Mouse (Mus musculus): ENCODE measurements around the gene Gm20532. TPM values are rescaled to one million over a fixed set of nuclear protein-coding genes. Genes with fewer than 3 reads are reported as not detected.

The Gm20532 gene
- polyA plus RNA-seq, 1 experiment from 2014 or later = not detected

DNA sequence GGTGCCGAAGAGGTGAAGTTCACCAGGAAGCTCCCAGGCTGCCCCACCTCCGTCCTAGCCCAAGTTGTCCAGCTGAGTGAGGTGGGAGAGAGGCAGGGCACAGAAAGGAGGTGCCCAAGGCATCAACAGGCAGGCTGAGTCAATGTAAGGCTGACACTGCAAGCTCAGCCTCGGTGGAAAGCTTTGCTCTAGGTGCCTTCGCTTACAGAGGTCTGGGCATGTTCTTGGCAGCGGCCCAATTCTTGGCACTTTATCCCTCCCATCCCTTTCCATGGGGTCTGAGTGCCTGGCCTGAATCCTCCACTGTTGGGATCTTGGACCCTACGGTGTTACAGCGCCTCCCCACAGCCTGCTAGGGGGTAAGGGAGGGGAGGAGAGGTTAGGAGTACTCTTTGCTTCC is 3.7 kb upstream of the Gm20532 start:
- in situ Hi-C loops (cut with MboI; ENCODE audit: low pct_unique_long_range_greater_than_20kb) = no loop called here

DNA sequence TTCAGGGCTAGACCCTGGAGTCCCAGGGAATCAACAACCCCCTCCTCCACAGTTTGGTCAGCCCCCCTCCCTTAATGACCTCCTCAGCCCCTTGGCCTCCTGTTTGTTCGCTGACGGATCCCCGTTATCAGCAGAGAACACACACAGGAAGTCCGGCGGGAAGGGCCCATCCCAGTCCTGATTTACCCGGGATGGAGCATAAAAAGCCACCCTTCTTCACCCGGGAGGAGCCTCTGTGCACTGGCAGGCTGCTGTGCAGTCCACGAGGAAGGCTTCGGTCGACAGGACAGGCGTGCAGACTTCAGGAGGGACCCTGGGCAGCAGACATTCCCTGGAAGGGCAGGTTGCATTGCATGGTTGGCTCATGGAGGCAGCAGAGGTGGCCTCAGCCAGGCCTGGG is 2.8 kb upstream of the Gm20532 start:
- in situ Hi-C loops (cut with MboI; ENCODE audit: low pct_unique_long_range_greater_than_20kb) = no loop called here
- ATAC-seq (no peak), DNase-seq (ENCODE audit: low read depth, low spot score) (no peak)
- ChIA-PET POLR2A (no interaction called here), CTCF (no interaction called here)
- H3K27me3 ChIP-seq = no peaks in the 10 kb centered on the region
- no peak for TF ChIP-seq CTCF (IDR thresholded peaks at IDR 0.05)

More for the DNA sequence above, 3.7 kb upstream of the Gm20532 start:
- no peak for DNase-seq (ENCODE audit: low read depth, low spot score)
- ChIA-PET CTCF (interaction anchor here (0.8 kb wide), 1 partner anchor 11 kb away, joined by 4 read pairs; no protein-coding TSS in a partner anchor), POLR2A (no interaction called here)
- no peak for TF ChIP-seq CTCF (IDR thresholded peaks at IDR 0.05)
- H3K27me3 ChIP-seq = no peaks in the 10 kb centered on the region
- ATAC-seq = no peak

DNA sequence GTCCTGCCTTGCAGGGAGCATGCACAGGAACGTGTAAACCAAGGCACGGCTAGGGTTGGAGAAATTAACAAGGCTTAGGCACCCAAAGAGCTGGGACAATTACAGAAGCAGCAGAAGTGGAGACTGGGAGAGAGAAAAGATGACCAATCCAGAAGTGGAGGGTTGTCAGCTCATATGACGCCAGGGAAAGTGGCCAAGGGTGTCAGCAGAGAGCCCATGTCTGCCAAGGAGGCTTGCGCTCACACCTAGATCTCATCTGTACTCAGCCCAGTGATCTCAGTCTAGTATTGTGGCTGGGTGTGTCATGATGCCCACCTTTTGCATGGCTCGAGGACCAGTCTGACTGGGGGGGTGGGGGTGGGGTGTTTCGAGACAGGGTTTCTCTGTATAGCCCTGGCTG is 726 bp upstream of the Gm20532 start:
- POLR2A ChIA-PET = no interaction called here
- in situ Hi-C loops (cut with MboI; ENCODE audit: low pct_unique_long_range_greater_than_20kb) = no loop called here
- no peaks in the 10 kb centered on the region for H3K27me3 ChIP-seq
- ATAC-seq (no peak), DNase-seq (ENCODE audit: low read depth, low spot score) (no peak)
- CTCF ChIA-PET = interaction anchor here (1.2 kb wide), 1 partner anchor 24 kb away, joined by 3 read pairs; no protein-coding TSS in a partner anchor
- TF ChIP-seq CTCF (IDR thresholded peaks at IDR 0.05) = no peak

DNA sequence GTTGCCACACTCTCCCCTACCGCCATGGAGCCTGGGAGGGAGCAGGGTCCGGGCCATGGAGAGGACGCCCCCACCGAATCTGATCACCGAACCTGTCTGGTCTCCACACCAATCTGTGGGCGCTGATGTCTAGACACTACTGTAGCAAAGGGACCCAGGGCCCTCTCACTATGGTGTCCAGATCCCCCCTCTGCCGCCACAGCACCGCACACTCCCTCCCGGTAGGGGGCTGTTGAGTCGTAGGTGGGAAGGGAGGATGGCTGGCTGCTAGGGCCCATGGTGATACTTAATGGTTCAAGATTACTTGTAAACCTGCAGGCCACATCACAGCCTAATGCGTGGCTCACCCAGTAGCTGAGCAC is 586 bp downstream of the Gm20532 start:
- ATAC-seq = no peak
- no peaks in the 10 kb centered on the region for H3K27me3 ChIP-seq
- in situ Hi-C loops (cut with MboI; ENCODE audit: low pct_unique_long_range_greater_than_20kb) = no loop called here
- DNase-seq (ENCODE audit: low read depth, low spot score) = no peak
- ChIA-PET CTCF (interaction anchor here (1.5 kb wide), 1 partner anchor 9 kb away, joined by 3 read pairs; no protein-coding TSS in a partner anchor), POLR2A (no interaction called here)
- no peak for TF ChIP-seq CTCF (IDR thresholded peaks at IDR 0.05)

DNA sequence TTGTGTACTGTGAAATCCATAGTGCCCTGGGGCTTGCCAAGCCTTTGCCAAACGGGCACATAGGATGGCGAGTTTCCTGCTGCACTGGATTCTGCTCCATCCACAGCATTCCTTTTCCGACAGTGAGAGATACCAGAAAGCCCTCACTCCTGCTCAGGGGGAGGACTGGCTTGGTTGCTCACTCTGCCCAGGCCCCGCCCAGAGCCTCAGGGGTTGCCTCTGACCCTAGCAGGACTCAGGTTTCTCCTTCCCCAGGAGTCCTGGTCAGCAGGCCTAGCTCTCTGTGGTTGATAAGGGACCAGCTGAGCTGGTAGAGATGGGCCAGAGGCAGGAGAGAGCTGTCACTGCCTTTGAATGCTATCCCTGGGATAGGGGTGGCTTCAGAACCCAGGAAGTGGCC is 2.1 kb downstream of the Gm20532 start:
- no peak for TF ChIP-seq CTCF (IDR thresholded peaks at IDR 0.05)
- in situ Hi-C loops (cut with MboI; ENCODE audit: low pct_unique_long_range_greater_than_20kb) = no loop called here
- no peak for DNase-seq (ENCODE audit: low read depth, low spot score)
- ChIA-PET CTCF (no interaction called here), POLR2A (no interaction called here)
- ATAC-seq = no peak
- no peaks in the 10 kb centered on the region for H3K27me3 ChIP-seq

DNA sequence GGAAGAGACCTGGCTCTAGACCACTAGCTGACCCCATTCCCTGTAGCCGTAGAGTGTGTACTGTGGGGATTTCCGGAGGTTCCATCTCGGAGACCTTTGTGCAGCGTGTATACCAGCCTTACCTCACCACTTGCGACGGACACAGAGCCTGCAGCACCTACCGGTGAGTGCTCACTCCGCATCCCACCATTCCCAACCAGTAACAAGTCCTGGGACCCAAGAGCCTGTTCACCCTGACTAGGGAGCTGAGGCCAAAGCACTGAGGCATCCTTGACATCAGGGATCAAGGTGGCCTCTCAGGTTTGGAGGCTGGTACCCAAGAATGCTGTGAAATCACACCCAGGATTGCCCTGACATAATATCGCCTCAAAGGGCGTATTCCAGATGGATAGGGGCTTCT is 2.8 kb downstream of the Gm20532 start:
- CTCF ChIA-PET = no interaction called here
- no peak for ATAC-seq

DNA sequence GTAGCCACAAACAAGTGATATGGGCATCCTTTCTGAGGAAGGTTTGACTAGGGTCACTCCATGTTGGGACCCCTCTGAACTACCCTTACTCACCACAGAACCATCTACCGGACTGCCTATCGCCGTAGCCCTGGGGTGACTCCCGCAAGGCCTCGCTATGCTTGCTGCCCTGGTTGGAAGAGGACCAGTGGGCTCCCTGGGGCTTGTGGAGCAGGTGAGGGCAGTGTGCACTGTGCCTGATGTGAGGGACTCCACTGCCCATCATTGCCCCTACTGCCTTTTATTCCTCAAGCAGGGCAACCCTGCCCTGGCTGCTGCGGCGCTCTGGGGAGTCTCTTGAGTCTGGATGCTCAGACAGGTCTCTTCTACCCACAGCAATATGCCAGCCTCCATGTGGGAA is 3.8 kb downstream of the Gm20532 start:
- ATAC-seq = no peak

More for the DNA sequence above, 2.8 kb downstream of the Gm20532 start:
- POLR2A ChIA-PET = no interaction called here
- no peaks in the 10 kb centered on the region for H3K27me3 ChIP-seq
- no peak for DNase-seq (ENCODE audit: low read depth, low spot score)
- in situ Hi-C loops (cut with MboI; ENCODE audit: low pct_unique_long_range_greater_than_20kb) = no loop called here
- no peak for TF ChIP-seq CTCF (IDR thresholded peaks at IDR 0.05)

DNA sequence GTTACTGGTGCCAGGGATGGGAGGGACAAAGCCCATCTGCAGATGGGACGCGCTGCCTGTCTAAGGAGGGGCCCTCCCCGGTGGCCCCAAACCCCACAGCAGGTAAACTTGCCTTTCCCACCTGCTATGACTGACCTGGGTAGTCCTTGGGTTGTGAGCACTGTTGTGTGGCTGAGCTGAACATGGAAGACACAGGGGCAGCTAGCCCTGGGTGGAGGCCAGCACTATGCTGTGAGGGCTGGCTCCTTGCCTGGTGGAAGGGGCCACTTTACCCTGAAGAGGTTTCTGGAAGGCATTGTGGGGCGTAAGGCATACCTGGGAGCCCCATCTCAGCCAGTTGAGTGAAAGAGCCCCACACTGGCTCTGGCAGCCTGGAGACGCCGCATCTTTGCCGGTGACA is 4.5 kb downstream of the Gm20532 start:
- ATAC-seq = no peak
- in situ Hi-C loops (cut with MboI; ENCODE audit: low pct_unique_long_range_greater_than_20kb) = no loop called here

More for the DNA sequence above, 3.8 kb downstream of the Gm20532 start:
- in situ Hi-C loops (cut with MboI; ENCODE audit: low pct_unique_long_range_greater_than_20kb) = no loop called here
- ChIA-PET POLR2A (no interaction called here), CTCF (no interaction called here)
- DNase-seq (ENCODE audit: low read depth, low spot score) = no peak
- H3K27me3 ChIP-seq = no peaks in the 10 kb centered on the region
- TF ChIP-seq CTCF (IDR thresholded peaks at IDR 0.05) = no peak

DNA sequence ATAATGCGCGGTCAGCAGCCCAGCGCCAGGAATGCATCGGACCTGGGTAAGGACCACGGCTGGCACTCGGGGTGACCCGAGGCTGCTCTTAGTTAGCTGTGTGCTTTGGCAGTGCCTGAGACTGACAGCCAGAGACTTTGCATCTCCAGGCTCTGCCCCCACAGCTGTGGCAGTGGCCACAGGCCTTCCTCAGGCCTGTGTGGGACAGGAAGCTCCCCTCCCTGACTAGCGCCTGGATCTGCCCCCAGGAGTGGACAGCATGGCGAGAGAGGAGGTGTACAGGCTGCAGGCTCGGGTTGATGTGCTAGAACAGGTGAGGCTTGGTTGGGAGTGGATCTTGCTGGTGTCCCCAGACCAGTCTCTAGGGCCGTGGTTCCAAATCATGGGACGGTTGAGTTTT is 5.0 kb downstream of the Gm20532 start:
- DNase-seq (ENCODE audit: low read depth, low spot score) (no peak), ATAC-seq (no peak)
- in situ Hi-C loops (cut with MboI; ENCODE audit: low pct_unique_long_range_greater_than_20kb) = no loop called here
- TF ChIP-seq CTCF (IDR thresholded peaks at IDR 0.05) = no peak
- ChIA-PET CTCF (no interaction called here), POLR2A (interaction anchor here (1.4 kb wide), 1 partner anchor 13 kb away, joined by 3 read pairs; no protein-coding TSS in a partner anchor)
- no peaks in the 10 kb centered on the region for H3K27me3 ChIP-seq

More for the DNA sequence above, 4.5 kb downstream of the Gm20532 start:
- ChIA-PET POLR2A (interaction anchor here (1.4 kb wide), 1 partner anchor 13 kb away, joined by 3 read pairs; no protein-coding TSS in a partner anchor), CTCF (no interaction called here)
- TF ChIP-seq CTCF (IDR thresholded peaks at IDR 0.05) = no peak
- no peaks in the 10 kb centered on the region for H3K27me3 ChIP-seq
- DNase-seq (ENCODE audit: low read depth, low spot score) = no peak

DNA sequence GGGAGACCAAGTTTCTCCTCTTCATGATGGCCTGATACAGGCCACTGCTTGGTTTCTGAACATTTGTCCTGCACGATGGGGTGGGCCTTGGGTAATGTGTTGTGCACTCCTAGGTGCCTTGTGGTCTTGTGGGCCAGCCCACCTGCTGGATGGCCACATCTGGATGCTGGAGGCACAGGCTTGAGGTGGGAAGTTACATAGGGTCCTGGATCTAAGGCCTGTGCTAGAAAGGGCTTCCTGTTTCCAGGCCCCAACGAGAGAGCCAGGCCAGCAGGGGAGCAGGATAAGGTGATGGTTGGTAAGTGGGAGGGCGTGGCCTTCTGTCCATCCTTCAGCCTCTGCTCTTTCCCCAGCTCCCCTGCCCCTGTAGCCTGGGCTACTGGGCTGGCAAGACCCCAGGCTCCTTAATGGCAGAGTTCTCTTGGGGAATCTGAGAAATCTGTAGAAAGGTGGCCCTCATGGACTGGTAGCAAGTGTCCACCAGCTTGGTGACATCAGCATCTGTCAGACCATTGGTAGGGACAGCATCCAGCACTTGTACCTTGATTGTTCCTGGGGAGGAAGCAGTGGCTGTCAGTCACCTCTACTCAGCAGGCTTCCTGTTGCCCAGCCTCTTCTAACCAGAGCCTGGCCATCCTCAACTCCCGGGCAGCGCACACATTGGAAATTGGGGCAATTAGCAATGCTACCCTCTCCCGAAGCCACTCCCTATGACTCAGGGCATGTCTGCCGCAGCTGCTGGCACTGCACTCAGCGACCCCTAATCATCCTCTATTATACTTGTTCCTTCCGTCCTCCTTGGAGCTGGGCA is 7.0 kb downstream of the Gm20532 start:
- TF ChIP-seq CTCF (IDR thresholded peaks at IDR 0.05) = no peak
- ATAC-seq (no peak), DNase-seq (ENCODE audit: low read depth, low spot score) (no peak)
- CTCF ChIA-PET = interaction anchor here (1.1 to 1.7 kb wide), 2 partner anchors 10 to 33 kb away, joined by 3 to 4 read pairs; no protein-coding TSS in a partner anchor
- H3K27me3 ChIP-seq = no peaks in the 10 kb centered on the region
- in situ Hi-C loops (cut with MboI; ENCODE audit: low pct_unique_long_range_greater_than_20kb) = no loop called here
- POLR2A ChIA-PET = interaction anchor here (0.6 kb wide), 1 partner anchor 43 kb away, joined by 3 read pairs; no protein-coding TSS in a partner anchor

DNA sequence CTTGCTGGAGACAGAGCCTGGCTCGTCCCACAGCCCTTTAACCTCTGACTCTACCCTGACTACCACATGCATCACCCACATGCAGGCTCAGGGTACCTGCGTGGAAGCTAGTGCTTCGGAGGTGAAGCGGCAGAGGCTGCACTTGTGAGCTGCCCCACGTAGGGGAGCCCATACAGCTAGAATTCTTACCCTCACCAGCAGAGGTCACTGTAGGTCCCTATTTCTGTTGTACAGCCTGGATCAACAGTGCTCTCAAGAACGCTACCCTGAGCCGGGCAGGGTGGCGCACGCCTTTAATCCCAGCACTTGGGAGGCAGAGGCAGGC is 7.5 kb downstream of the Gm20532 start:
- ChIA-PET POLR2A (no interaction called here), CTCF (interaction anchor here (1.1 to 1.7 kb wide), 2 partner anchors 11 to 32 kb away, joined by 3 to 4 read pairs; no protein-coding TSS in a partner anchor)
- ATAC-seq (no peak), DNase-seq (ENCODE audit: low read depth, low spot score) (no peak)
- TF ChIP-seq CTCF (IDR thresholded peaks at IDR 0.05) = no peak
- H3K27me3 ChIP-seq = no peaks in the 10 kb centered on the region
- in situ Hi-C loops (cut with MboI; ENCODE audit: low pct_unique_long_range_greater_than_20kb) = no loop called here
